Mouse (Mus musculus) cerebellum, postnatal 25 days (tissue): Measurements from ENCODE around the gene Kbtbd8.

Experiments used
- DNase-seq, 2 experiments: peaks; one replicate each; pipeline ENCODE4 v3.0.0; 2021; ENCODE audit warnings: mixed read lengths in 2 of 2

The Kbtbd8 gene

DNA sequence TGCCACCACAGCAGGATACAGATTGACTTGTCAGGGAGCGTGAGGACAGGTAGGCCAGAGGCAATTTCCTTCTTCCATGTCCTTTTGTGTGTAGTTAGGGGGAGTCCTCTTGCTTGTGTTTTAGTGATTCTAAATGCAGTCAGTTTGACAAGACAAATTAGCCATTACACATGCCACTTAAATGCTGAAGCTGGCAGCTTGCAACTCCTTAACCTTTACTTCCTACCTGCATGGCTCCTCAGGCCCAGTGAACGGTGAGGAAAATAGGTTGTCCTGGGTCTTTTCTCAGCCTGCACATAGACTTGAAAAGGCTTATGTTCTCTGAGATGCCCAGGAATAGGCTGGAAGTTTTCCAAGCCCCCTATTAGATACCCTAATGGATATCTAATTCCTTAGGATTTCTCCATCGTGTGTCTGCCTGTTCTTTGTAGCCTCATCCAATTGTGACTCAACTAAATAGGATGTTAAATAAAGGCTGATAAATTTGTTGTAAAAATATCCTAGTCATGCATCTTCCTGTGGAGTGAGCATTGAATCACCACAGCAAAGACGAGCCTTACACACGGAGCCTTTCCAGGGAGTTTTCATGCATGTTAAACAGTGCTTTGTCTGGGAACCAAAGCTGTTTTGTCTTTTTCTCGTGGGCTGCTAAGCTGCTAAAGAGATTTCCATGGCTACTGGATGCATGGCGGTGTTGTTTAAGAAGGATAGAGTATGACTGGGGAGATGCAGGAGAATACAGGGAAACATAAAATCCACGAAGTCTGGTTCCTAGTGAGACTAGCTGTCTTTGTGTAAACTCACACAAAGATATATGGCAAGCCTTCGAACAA lies 57.5 kb downstream of the Kbtbd8 start:
- no peak for DNase-seq
